Mouse (Mus musculus) kidney, embryonic 15.5 days (tissue): ENCODE measurements around the gene Iqca. TPM values are rescaled to one million over a fixed set of nuclear protein-coding genes. Genes with fewer than 3 reads are reported as not detected.

Experiments
- ATAC-seq: fragments of 200-750 bp; cut with Nextera tagmentation; replicated peaks from 2 replicates; pipeline ENCODE4 v1.8.0; 2017; ENCODE audit warnings: moderate TSS enrichment; ENCODE audit not compliant: low FRiP score
- H3K27ac ChIP-seq: fragments of 300-500 bp; sonication (generic); 2 replicates; pipeline ENCODE4 v1.5.1; 2015; ENCODE audit warnings: mild to moderate bottlenecking, inconsistent platforms
- H3K27me3 ChIP-seq: fragments of 300-500 bp; sonication (generic); 2 replicates; pipeline ENCODE4 v1.6.1; 2015; ENCODE audit warnings: inconsistent platforms
- H3K36me3 ChIP-seq: fragments of 300-500 bp; sonication (generic); 2 replicates; pipeline ENCODE4 v1.6.1; 2015; ENCODE audit warnings: inconsistent platforms
- H3K4me1 ChIP-seq: fragments of 300-500 bp; sonication (generic); 2 replicates; pipeline ENCODE4 v1.6.1; 2015; ENCODE audit warnings: inconsistent platforms
- H3K4me2 ChIP-seq: fragments of 300-500 bp; sonication (generic); 2 replicates; pipeline ENCODE4 v1.6.1; 2015; ENCODE audit warnings: moderate library complexity, mild to moderate bottlenecking, inconsistent platforms
- H3K4me3 ChIP-seq: fragments of 300-500 bp; sonication (generic); replicated peaks from 2 replicates; pipeline ENCODE4 v1.5.1; 2015; ENCODE audit warnings: mild to moderate bottlenecking, inconsistent platforms
- H3K9ac ChIP-seq: fragments of 300-500 bp; sonication (generic); 2 replicates; pipeline ENCODE4 v1.6.1; 2015; ENCODE audit warnings: mild to moderate bottlenecking, inconsistent platforms
- H3K9me3 ChIP-seq: fragments of 300-500 bp; sonication (generic); replicated peaks from 2 replicates; pipeline ENCODE4 v1.6.1; 2016; ENCODE audit warnings: inconsistent platforms
- WGBS: fragments of 180-500 bp; shearing (Covaris S2); methylation state at CpG from one replicate; pipeline ENCODE4 v1.1.7; 2015; ENCODE audit warnings: mixed read lengths; 5-methylcytosine and 5-hydroxymethylcytosine counted together
- polyA plus RNA-seq: library from polyadenylated mRNA; unstranded; fragments of >200 nt; fragmentation: Nextera tagmentation; extraction: Ambion mirVana; gene quantifications from 2 replicates; pipeline ENCODE4 v1.2.1, GENCODE M21; 2015

Gene Iqca
- polyA plus RNA-seq, 1 experiment from 2014 or later, result 0.14 TPM

- no peak overlapping the region for H3K9ac ChIP-seq
- peaks cover 27% of the 10 kb centered on the region for H3K27me3 ChIP-seq
- no peak overlapping the region for H3K27ac ChIP-seq
- no peak overlapping the region for H3K4me2 ChIP-seq
- peaks cover 2% of the 10 kb centered on the region; the same call in 1 of the 2 replicates for H3K4me1 ChIP-seq
- WGBS, result 93% methylated on average over 12 of the region's 12 CpGs
- no peaks in the 10 kb centered on the region for H3K9me3 ChIP-seq
- H3K4me3 ChIP-seq, result no peak overlapping the region
- no peak for ATAC-seq
- H3K36me3 ChIP-seq, result no peaks in the 10 kb centered on the region
Measured at GRCm38 (mm10) chr1:90124561-90124960, 28.6 kb downstream of the Iqca start.

- Histone ChIP-seq H3K27me3 (peaks cover 39% of the 10 kb centered on the region), H3K9ac (no peak overlapping the region), H3K27ac (no peak overlapping the region), H3K9me3 (no peaks in the 10 kb centered on the region), H3K4me3 (no peak overlapping the region), H3K4me1 (peaks cover 8% of the 10 kb centered on the region; the same call in 1 of the 2 replicates), H3K36me3 (no peaks in the 10 kb centered on the region), H3K4me2 (no peak overlapping the region)
- 87% methylated on average over 6 of the region's 6 CpGs for WGBS
- ATAC-seq, result no peak
Measured at GRCm38 (mm10) chr1:90120706-90121105, 32.5 kb downstream of the Iqca start.

- no peaks in the 10 kb centered on the region for H3K9me3 ChIP-seq
- 22% methylated on average over 12 of the region's 12 CpGs for WGBS
- H3K9ac ChIP-seq, result no peak overlapping the region
- no peak overlapping the region for H3K4me3 ChIP-seq
- H3K36me3 ChIP-seq, result no peaks in the 10 kb centered on the region
- peaks cover 8% of the 10 kb centered on the region; the same call in 1 of the 2 replicates for H3K4me1 ChIP-seq
- no peak overlapping the region for H3K27ac ChIP-seq
- 0 out of 2 replicates have a peak overlapping the region, but pooled peaks have one; percentile 10 for H3K4me2 ChIP-seq
- peak; percentile 54; the same call in 1 of the 2 replicates for ATAC-seq
- H3K27me3 ChIP-seq, result peaks cover 50% of the 10 kb centered on the region
Measured at GRCm38 (mm10) chr1:90119214-90119613, 34.0 kb downstream of the Iqca start.

- Histone ChIP-seq H3K9me3 (no peaks in the 10 kb centered on the region), H3K9ac (no peak overlapping the region), H3K4me3 (no peak overlapping the region), H3K36me3 (no peaks in the 10 kb centered on the region), H3K4me2 (no peak overlapping the region), H3K27me3 (peaks cover 50% of the 10 kb centered on the region), H3K27ac (no peak overlapping the region), H3K4me1 (peaks cover 8% of the 10 kb centered on the region; the same call in 1 of the 2 replicates)
- no peak for ATAC-seq
- WGBS, result 81% methylated on average over 7 of the region's 7 CpGs
Measured at GRCm38 (mm10) chr1:90117207-90117606, 36.0 kb downstream of the Iqca start.

- Histone ChIP-seq H3K9ac (no peak overlapping the region), H3K27me3 (peaks cover 34% of the 10 kb centered on the region), H3K9me3 (no peaks in the 10 kb centered on the region), H3K4me2 (no peak overlapping the region), H3K4me3 (no peak overlapping the region), H3K27ac (no peak overlapping the region), H3K4me1 (peaks cover 12% of the 10 kb centered on the region; the same call in 1 of the 2 replicates), H3K36me3 (no peaks in the 10 kb centered on the region)
- WGBS, result 85% methylated on average over 5 of the region's 5 CpGs
- no peak for ATAC-seq
Measured at GRCm38 (mm10) chr1:90114586-90114985, 38.6 kb downstream of the Iqca start.

- Histone ChIP-seq H3K36me3 (no peaks in the 10 kb centered on the region), H3K4me3 (no peak overlapping the region), H3K27me3 (peaks cover 34% of the 10 kb centered on the region), H3K4me2 (no peak overlapping the region), H3K9ac (no peak overlapping the region), H3K27ac (no peak overlapping the region), H3K9me3 (no peaks in the 10 kb centered on the region), H3K4me1 (0 out of 2 replicates have a peak, but pooled peaks cover 6% of the 10 kb centered on the region)
- ATAC-seq, result no peak
- WGBS, result 93% methylated on average over 6 of the region's 6 CpGs
Measured at GRCm38 (mm10) chr1:90113655-90114244, 39.5 kb downstream of the Iqca start.

- Histone ChIP-seq H3K27me3 (peaks cover 27% of the 10 kb centered on the region), H3K4me1 (0 out of 2 replicates have a peak, but pooled peaks cover 7% of the 10 kb centered on the region), H3K4me3 (no peak overlapping the region), H3K4me2 (no peak overlapping the region), H3K36me3 (no peaks in the 10 kb centered on the region), H3K27ac (no peak overlapping the region), H3K9me3 (no peaks in the 10 kb centered on the region), H3K9ac (no peak overlapping the region)
- no peak for ATAC-seq
- 88% methylated on average over 2 of the region's 2 CpGs for WGBS
Measured at GRCm38 (mm10) chr1:90112669-90113068, 40.5 kb downstream of the Iqca start.

- H3K4me3 ChIP-seq, result no peak overlapping the region
- H3K27ac ChIP-seq, result 0 out of 2 replicates have a peak overlapping the region, but pooled peaks have one; percentile 41
- 0 out of 2 replicates have a peak, but pooled peaks cover 7% of the 10 kb centered on the region for H3K4me1 ChIP-seq
- no peaks in the 10 kb centered on the region for H3K36me3 ChIP-seq
- H3K27me3 ChIP-seq, result peaks cover 17% of the 10 kb centered on the region
- 0 out of 2 replicates have a peak, but pooled peaks have one; percentile 52 for ATAC-seq
- H3K9me3 ChIP-seq, result no peaks in the 10 kb centered on the region
- WGBS, result 30% methylated on average over 2 of the region's 2 CpGs
- H3K4me2 ChIP-seq, result no peak overlapping the region
- no peak overlapping the region for H3K9ac ChIP-seq
Measured at GRCm38 (mm10) chr1:90111198-90111839, 41.9 kb downstream of the Iqca start.

GRCm38 (mm10) chr1:90103896-90104487, 49.2 kb downstream of the Iqca start:
- ATAC-seq, result no peak
- Histone ChIP-seq H3K36me3 (no peaks in the 10 kb centered on the region), H3K4me2 (no peak overlapping the region), H3K27me3 (no peaks in the 10 kb centered on the region), H3K27ac (no peak overlapping the region), H3K9me3 (no peaks in the 10 kb centered on the region), H3K9ac (no peak overlapping the region), H3K4me1 (peaks cover 9% of the 10 kb centered on the region; the same call in 1 of the 2 replicates), H3K4me3 (no peak overlapping the region)
- WGBS, result 70% methylated on average over 8 of the region's 8 CpGs

- H3K9ac ChIP-seq, result no peak overlapping the region
- peaks cover 7% of the 10 kb centered on the region; the same call in 1 of the 2 replicates for H3K4me1 ChIP-seq
- H3K4me3 ChIP-seq, result no peak overlapping the region
- no peak overlapping the region for H3K4me2 ChIP-seq
- 68% methylated on average over 10 of the region's 10 CpGs for WGBS
- no peak for ATAC-seq
- H3K36me3 ChIP-seq, result no peaks in the 10 kb centered on the region
- H3K27me3 ChIP-seq, result no peaks in the 10 kb centered on the region; the same call in 1 of the 2 replicates
- peak overlapping the region; percentile 63 for H3K27ac ChIP-seq
- H3K9me3 ChIP-seq, result no peaks in the 10 kb centered on the region
Measured at GRCm38 (mm10) chr1:90100360-90101232, 52.6 kb downstream of the Iqca start.

- no peaks in the 10 kb centered on the region for H3K27me3 ChIP-seq
- no peak overlapping the region for H3K9ac ChIP-seq
- no peaks in the 10 kb centered on the region for H3K9me3 ChIP-seq
- no peak for ATAC-seq
- WGBS, result 76% methylated on average over 10 of the region's 10 CpGs
- H3K4me3 ChIP-seq, result no peak overlapping the region
- H3K27ac ChIP-seq, result peak overlapping the region; percentile 61; the same call in 1 of the 2 replicates
- no peak overlapping the region for H3K4me2 ChIP-seq
- H3K4me1 ChIP-seq, result no peaks in the 10 kb centered on the region
- H3K36me3 ChIP-seq, result no peaks in the 10 kb centered on the region
Measured at GRCm38 (mm10) chr1:90092816-90093493, 60.2 kb downstream of the Iqca start.
